Mouse (Mus musculus) midbrain, embryonic 16.5 days (tissue): ENCODE data around the gene Gm11214. TPM values are rescaled to one million over a fixed set of nuclear protein-coding genes. Genes with fewer than 3 reads are reported as not detected.

ENCODE experiments used
- ATAC-seq: fragments of 200-750 bp; cut with Nextera tagmentation; 2 replicates; pipeline ENCODE4 v1.8.0; 2017; ENCODE audit warnings: moderate TSS enrichment
- H3K27ac ChIP-seq: fragments of 300-500 bp; sonication (generic); 2 replicates; pipeline ENCODE4 v1.5.1; 2014; ENCODE audit warnings: mild to moderate bottlenecking, low read length, mixed read lengths
- H3K27me3 ChIP-seq: fragments of 300-500 bp; sonication (generic); 2 replicates; pipeline ENCODE4 v1.6.1; 2014; ENCODE audit warnings: low read depth, low read length, mixed read lengths; ENCODE audit not compliant: control insufficient read depth, insufficient read depth
- H3K36me3 ChIP-seq: fragments of 300-500 bp; sonication (generic); 2 replicates; pipeline ENCODE4 v1.6.1; 2014; ENCODE audit warnings: mild to moderate bottlenecking, low read length, moderate library complexity, mixed read lengths; ENCODE audit not compliant: control insufficient read depth, insufficient read depth
- H3K4me1 ChIP-seq: fragments of 300-500 bp; sonication (generic); 2 replicates; pipeline ENCODE4 v1.6.1; 2014; ENCODE audit warnings: mild to moderate bottlenecking, low read length, mixed read lengths; ENCODE audit not compliant: control insufficient read depth, insufficient read depth
- H3K4me2 ChIP-seq: fragments of 300-500 bp; sonication (generic); 2 replicates; pipeline ENCODE4 v1.6.1; 2014; ENCODE audit warnings: mild to moderate bottlenecking, low read length, mixed read lengths
- H3K4me3 ChIP-seq: fragments of 300-500 bp; sonication (generic); 2 replicates; pipeline ENCODE4 v1.5.1; 2014; ENCODE audit warnings: low read depth, mild to moderate bottlenecking, low read length, moderate library complexity, mixed read lengths
- H3K9ac ChIP-seq: fragments of 300-500 bp; sonication (generic); 2 replicates; pipeline ENCODE4 v1.6.1; 2014; ENCODE audit warnings: low read depth, low read length, mixed read lengths
- H3K9me3 ChIP-seq: fragments of 300-500 bp; sonication (generic); replicated peaks from 2 replicates; pipeline ENCODE4 v1.6.1; 2014; ENCODE audit warnings: mild to moderate bottlenecking, low read length, mixed read lengths; ENCODE audit not compliant: control insufficient read depth, poor library complexity, severe bottlenecking
- WGBS: fragments of 180-500 bp; shearing (Covaris S2); extraction: QIAGEN DNeasy Blood & Tissue Kit; methylation state at CpG from one replicate; pipeline ENCODE4 v1.1.7; 2014; 5-methylcytosine and 5-hydroxymethylcytosine counted together
- polyA plus RNA-seq: library from polyadenylated mRNA; unstranded; fragments of >200 nt; fragmentation: Nextera tagmentation; extraction: Ambion mirVana; gene quantifications from 2 replicates; pipeline ENCODE4 v1.2.1, GENCODE M21; 2015

Gene Gm11214
- polyA plus RNA-seq, result not detected in 2 replicates

GRCm38 (mm10) chr4:63663279-63663678 lies at the start of gene Gm11214:
Gene Gm11214, minus strand, starts transcription at chr4:63663379.
- Histone ChIP-seq H3K9me3 (0 out of 2 replicates have a peak, but pooled peaks cover 2% of the 10 kb centered on the region), H3K9ac (no peak within 1 kb of the TSS), H3K27ac (no peak within 1 kb of the TSS), H3K4me1 (no peaks in the 10 kb centered on the region), H3K4me3 (no peak within 1 kb of the TSS), H3K27me3 (no peaks in the 10 kb centered on the region), H3K4me2 (no peak within 1 kb of the TSS), H3K36me3 (no peaks in the 10 kb centered on the region)
- ATAC-seq, result no peak
- WGBS, result 93% methylated on average over 6 of the region's 6 CpGs

GRCm38 (mm10) chr4:63711886-63712285 lies 48.7 kb upstream of the Gm11214 start:
- H3K4me2 ChIP-seq, result no peak overlapping the region
- H3K27me3 ChIP-seq, result no peaks in the 10 kb centered on the region
- no peak for ATAC-seq
- H3K9me3 ChIP-seq, result no peaks in the 10 kb centered on the region
- H3K36me3 ChIP-seq, result no peaks in the 10 kb centered on the region
- 93% methylated on average over 5 of the region's 5 CpGs for WGBS
- no peaks in the 10 kb centered on the region for H3K4me1 ChIP-seq
- H3K27ac ChIP-seq, result no peak overlapping the region
- no peak overlapping the region for H3K4me3 ChIP-seq
- H3K9ac ChIP-seq, result no peak overlapping the region

DNA sequence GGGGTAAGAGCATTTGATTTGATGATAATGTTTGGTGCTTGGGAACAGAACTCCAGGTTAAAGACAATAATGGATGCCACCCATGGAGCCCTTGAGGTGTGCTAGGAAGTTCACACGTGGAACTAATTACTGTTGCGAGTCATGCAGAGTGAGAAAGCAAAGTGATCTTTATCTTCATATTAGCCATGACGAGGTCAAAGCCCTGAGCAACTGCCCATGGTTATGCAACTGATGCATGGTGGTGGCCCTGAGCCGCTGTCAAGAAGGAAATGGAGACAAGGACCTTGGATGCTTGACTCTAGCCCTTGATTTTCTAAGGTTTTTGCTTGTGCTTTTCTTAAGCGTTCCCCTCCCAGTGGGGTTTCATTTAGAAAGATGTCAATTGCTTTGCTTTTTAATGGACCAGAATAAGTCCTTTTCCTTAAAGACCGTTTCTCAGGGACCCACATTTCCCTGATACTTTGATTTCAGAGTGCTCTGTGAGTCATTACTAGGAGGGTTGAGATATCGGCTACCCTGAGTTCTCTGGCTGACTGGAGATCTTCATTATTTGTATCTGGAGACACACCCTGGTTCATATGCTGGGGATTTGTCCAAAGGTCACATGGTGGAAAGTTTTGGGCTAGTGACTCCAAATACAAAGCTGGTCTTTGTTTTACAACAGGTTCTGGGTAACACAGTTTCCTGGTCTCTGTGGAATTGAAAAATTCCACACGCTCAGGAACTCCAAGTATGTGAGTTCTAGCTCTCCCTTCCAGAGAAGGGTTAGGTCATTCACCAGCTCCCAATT lies 47.4 kb upstream of the Gm11214 start:
- ATAC-seq, result no peak
- no peak overlapping the region for H3K27ac ChIP-seq
- WGBS, result 75% methylated on average over 8 of the region's 8 CpGs
- H3K36me3 ChIP-seq, result no peaks in the 10 kb centered on the region
- H3K27me3 ChIP-seq, result no peaks in the 10 kb centered on the region
- no peak overlapping the region for H3K4me2 ChIP-seq
- no peak overlapping the region for H3K9ac ChIP-seq
- H3K9me3 ChIP-seq, result no peaks in the 10 kb centered on the region
- no peak overlapping the region for H3K4me3 ChIP-seq
- peaks cover 3% of the 10 kb centered on the region; the same call in 1 of the 2 replicates for H3K4me1 ChIP-seq

DNA sequence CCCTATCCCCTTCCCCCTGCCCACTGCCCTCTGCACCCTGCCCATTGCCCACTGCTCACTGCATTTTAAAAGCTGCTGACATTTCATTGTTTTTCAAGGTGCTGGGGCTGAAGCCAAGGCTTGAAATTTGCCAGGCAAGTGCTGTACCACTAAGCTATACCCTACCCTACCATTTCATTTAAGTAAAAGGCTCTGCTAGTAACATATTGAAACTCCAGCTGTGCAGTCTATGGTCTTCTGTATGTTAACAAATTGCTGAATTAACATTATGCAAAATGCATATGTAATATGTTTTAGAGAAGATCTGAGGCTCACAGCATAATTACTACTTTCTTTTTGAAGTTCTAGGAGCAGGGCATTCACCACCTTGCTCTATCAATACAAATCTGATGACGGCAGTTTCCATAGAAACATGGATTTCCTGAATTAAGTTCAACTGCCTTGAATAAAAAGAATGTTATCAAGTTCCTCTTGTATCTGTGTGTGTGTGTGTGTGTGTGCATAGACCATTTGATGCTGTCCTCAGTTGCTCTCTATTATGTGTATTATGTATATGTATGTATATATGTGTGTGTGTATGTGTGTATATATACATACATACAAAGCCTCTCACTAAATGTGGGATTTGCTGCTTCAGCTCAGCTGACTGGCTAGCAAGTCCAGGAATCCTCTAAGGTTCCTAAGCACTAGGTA lies 43.2 kb upstream of the Gm11214 start:
- Histone ChIP-seq H3K27me3 (no peaks in the 10 kb centered on the region), H3K36me3 (no peaks in the 10 kb centered on the region), H3K4me2 (no peak overlapping the region), H3K4me3 (no peak overlapping the region), H3K9me3 (no peaks in the 10 kb centered on the region), H3K4me1 (peaks cover 3% of the 10 kb centered on the region; the same call in 1 of the 2 replicates), H3K9ac (no peak overlapping the region), H3K27ac (no peak overlapping the region)
- peak; percentile 68 for ATAC-seq
- WGBS, result 47% methylated on average over 1 of the region's 1 CpGs

- Histone ChIP-seq H3K36me3 (no peaks in the 10 kb centered on the region), H3K27ac (no peak overlapping the region), H3K4me1 (peaks cover 3% of the 10 kb centered on the region; the same call in 1 of the 2 replicates), H3K4me2 (no peak overlapping the region), H3K9me3 (no peaks in the 10 kb centered on the region), H3K27me3 (no peaks in the 10 kb centered on the region), H3K4me3 (no peak overlapping the region), H3K9ac (no peak overlapping the region)
- WGBS, result 86% methylated on average over 5 of the region's 5 CpGs
- ATAC-seq, result no peak
Observed at GRCm38 (mm10) chr4:63704232-63704631, 41.1 kb upstream of the Gm11214 start.

GRCm38 (mm10) chr4:63703686-63704085 lies 40.5 kb upstream of the Gm11214 start:
- WGBS, result 94% methylated on average over 2 of the region's 2 CpGs

DNA sequence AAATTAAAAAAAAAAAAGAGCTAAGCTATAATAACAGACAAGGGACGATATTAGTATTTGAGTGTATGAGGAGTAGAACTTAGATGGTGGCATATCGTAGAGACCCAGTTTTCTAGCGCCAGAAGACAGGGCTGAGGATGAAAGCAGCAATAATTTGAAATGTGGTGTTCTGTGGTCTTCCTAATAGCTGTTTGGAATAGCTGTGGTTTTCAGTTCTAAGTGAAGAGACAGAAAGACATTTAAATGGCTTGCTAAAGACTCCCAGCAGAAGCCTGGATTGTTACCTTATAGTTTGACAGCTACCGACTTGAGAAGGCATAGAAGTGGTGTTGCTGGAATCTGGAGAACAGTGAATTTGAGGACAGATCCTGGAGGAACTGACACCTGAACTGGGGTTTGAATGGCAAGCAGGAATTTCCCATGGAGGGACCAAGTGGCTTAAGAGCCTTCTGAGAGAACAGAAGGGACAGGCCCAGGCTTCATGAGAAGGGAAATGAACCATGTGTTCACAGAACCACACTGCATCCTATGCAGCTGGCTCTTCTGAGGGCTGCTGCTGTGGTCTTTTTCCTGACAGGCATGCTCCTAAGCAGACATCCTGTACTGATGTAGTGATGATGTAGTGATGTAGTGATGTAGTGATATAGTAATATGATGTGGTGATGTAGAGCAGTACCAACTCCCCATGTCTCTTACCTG lies 39.0 kb upstream of the Gm11214 start:
- Histone ChIP-seq H3K36me3 (no peaks in the 10 kb centered on the region), H3K4me2 (no peak overlapping the region), H3K27me3 (no peaks in the 10 kb centered on the region), H3K9me3 (no peaks in the 10 kb centered on the region), H3K4me1 (peaks cover 3% of the 10 kb centered on the region; the same call in 1 of the 2 replicates), H3K27ac (no peak overlapping the region), H3K9ac (no peak overlapping the region), H3K4me3 (no peak overlapping the region)
- ATAC-seq, result no peak
- 94% methylated on average over 4 of the region's 4 CpGs for WGBS

More at GRCm38 (mm10) chr4:63703686-63704085, 40.5 kb upstream of the Gm11214 start:
- peaks cover 3% of the 10 kb centered on the region; the same call in 1 of the 2 replicates for H3K4me1 ChIP-seq
- no peaks in the 10 kb centered on the region for H3K36me3 ChIP-seq
- H3K9me3 ChIP-seq, result no peaks in the 10 kb centered on the region
- H3K27ac ChIP-seq, result no peak overlapping the region
- H3K4me2 ChIP-seq, result no peak overlapping the region
- H3K27me3 ChIP-seq, result no peaks in the 10 kb centered on the region
- no peak overlapping the region for H3K9ac ChIP-seq
- no peak for ATAC-seq
- no peak overlapping the region for H3K4me3 ChIP-seq

DNA sequence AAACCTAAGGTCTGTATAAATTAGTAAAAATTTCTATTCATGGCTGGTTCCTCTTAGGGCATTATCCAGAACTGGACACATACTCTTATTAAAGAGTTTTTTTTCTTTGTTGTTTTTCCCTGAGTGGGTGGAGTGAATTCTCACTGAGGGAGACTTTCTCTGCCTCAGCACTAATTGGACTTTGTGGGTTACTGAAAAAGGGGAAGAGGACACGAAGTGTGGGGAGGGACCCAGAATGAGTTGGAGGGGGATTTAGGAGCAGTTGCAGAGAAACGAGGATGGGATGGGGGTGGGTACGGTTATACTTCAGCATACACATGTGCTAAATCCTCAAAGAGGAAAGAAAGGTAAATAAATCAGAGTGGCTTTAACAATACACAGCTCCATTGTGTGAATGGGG lies 36.6 kb upstream of the Gm11214 start:
- Histone ChIP-seq H3K9me3 (no peaks in the 10 kb centered on the region), H3K4me3 (no peak overlapping the region), H3K4me2 (no peak overlapping the region), H3K27ac (no peak overlapping the region), H3K36me3 (no peaks in the 10 kb centered on the region), H3K4me1 (no peaks in the 10 kb centered on the region), H3K27me3 (no peaks in the 10 kb centered on the region), H3K9ac (no peak overlapping the region)
- no peak for ATAC-seq
- 62% methylated on average over 3 of the region's 3 CpGs for WGBS
